Mouse (Mus musculus) E14TG2a.4 (cell line): ENCODE measurements around the gene 4921517D22Rik.

Experiments used
- CTCF ChIP-seq: conservative IDR thresholded peaks from 2 replicates; pipeline ENCODE4 v1.5.1; 2014; ENCODE audit warnings: low read length
- NANOG ChIP-seq: IDR thresholded peaks from 2 replicates; pipeline ENCODE4 v1.6.1; 2014; ENCODE audit warnings: borderline replicate concordance, low read length, mixed read lengths

DNA sequence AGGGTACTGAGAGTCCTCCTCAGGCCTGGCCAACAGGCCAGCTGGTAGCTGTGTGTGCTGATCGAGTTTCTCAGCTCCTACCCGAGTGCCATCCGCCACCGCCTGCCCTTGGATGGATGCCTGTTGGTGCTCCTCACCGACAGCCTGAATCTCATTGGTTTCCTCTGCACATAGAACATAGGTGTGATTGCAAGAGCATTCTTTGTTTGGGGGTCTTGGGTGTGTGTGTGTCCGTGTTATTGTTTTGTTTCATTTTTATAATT is 53.8 kb downstream of the 4921517D22Rik start:
- no peak for TF ChIP-seq CTCF
- no peak for TF ChIP-seq NANOG
